Mouse (Mus musculus) neutrophil, adult 5-6 weeks (primary cell): ENCODE data around the gene Stk33. TPM values are rescaled to one million over a fixed set of nuclear protein-coding genes. Genes with fewer than 3 reads are reported as not detected.

Source experiments
- ATAC-seq: fragments of 151-379, 151-347 bp; 2 replicates; pipeline ENCODE4 v1.8.0; 2017; ENCODE audit warnings: mild to moderate bottlenecking, moderate TSS enrichment; ENCODE audit not compliant: insufficient number of reproducible peaks, poor library complexity, low FRiP score, severe bottlenecking; ENCODE audit errors: extremely low read depth
- total RNA-seq: library from RNA; stranded (forward); fragments of 200-1000 nt; gene quantifications from 2 replicates; pipeline ENCODE4 v1.2.3, GENCODE M21; 2017

The Stk33 gene
- not detected in 2 replicates for total RNA-seq

- ATAC-seq, result no peak
Observed at GRCm38 (mm10) chr7:109438781-109439591, at the start of gene Stk33. Stk33 (minus strand) TSS chr7:109439081.

- ATAC-seq, result no peak
Observed at GRCm38 (mm10) chr7:109484221-109484620, 45.3 kb upstream of the Stk33 start.

- ATAC-seq, result no peak
Observed at GRCm38 (mm10) chr7:109480765-109481197, 41.9 kb upstream of the Stk33 start.

- ATAC-seq, result no peak
Observed at GRCm38 (mm10) chr7:109477926-109478325, 39.0 kb upstream of the Stk33 start.

GRCm38 (mm10) chr7:109470700-109471099, 31.8 kb upstream of the Stk33 start:
- no peak for ATAC-seq

GRCm38 (mm10) chr7:109468262-109468701, 29.4 kb upstream of the Stk33 start:
- no peak for ATAC-seq

GRCm38 (mm10) chr7:109467591-109467990, 28.7 kb upstream of the Stk33 start:
- ATAC-seq, result no peak

- no peak for ATAC-seq
Observed at GRCm38 (mm10) chr7:109460698-109461097, 21.8 kb upstream of the Stk33 start.

- no peak for ATAC-seq
Observed at GRCm38 (mm10) chr7:109456563-109456962, 17.7 kb upstream of the Stk33 start.

- ATAC-seq, result no peak
Observed at GRCm38 (mm10) chr7:109455748-109456147, 16.9 kb upstream of the Stk33 start.

GRCm38 (mm10) chr7:109454856-109455255, 16.0 kb upstream of the Stk33 start:
- no peak for ATAC-seq

- no peak for ATAC-seq
Observed at GRCm38 (mm10) chr7:109448060-109448459, 9.2 kb upstream of the Stk33 start.

GRCm38 (mm10) chr7:109445012-109445411, 6.1 kb upstream of the Stk33 start:
- ATAC-seq, result no peak

- ATAC-seq, result no peak
Observed at GRCm38 (mm10) chr7:109442739-109443138, 3.9 kb upstream of the Stk33 start.

- no peak for ATAC-seq
Observed at GRCm38 (mm10) chr7:109440697-109441269, 1.9 kb upstream of the Stk33 start.

- ATAC-seq, result no peak
Observed at GRCm38 (mm10) chr7:109424422-109425159, 14.3 kb downstream of the Stk33 start.

GRCm38 (mm10) chr7:109422803-109423202, 16.1 kb downstream of the Stk33 start:
- no peak for ATAC-seq

- no peak for ATAC-seq
Observed at GRCm38 (mm10) chr7:109405491-109405890, 33.4 kb downstream of the Stk33 start.

GRCm38 (mm10) chr7:109399299-109399698, 39.6 kb downstream of the Stk33 start:
- ATAC-seq, result no peak

GRCm38 (mm10) chr7:109381131-109381530, 57.8 kb downstream of the Stk33 start:
- no peak for ATAC-seq
